Mouse (Mus musculus): Measurements from ENCODE around the gene Foxl2.

DNA sequence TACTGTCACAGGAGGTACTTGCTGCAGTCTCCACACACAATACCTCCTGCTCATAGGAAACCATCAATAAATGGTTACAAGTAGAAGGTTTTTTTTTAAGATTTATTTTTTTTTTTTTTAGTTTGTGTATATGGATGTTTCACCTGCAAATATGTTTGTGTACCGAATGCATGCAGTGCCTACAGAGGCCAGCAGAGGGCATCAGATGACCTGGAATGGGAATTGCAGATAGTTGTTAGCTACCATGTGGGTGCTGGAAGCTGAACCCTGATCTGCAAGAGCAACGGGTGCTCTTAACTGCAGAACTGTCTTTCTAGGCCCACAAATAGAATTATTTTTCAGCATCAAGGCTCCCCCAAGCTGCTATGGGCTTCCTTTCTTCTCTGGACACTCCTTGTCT is 25.6 kb upstream of the Foxl2 start:
- TF ChIP-seq GATA1 (IDR thresholded peaks at IDR 0.05; ENCODE audit: low read length) (no peak), TAL1 (IDR thresholded peaks at IDR 0.05; ENCODE audit: low read length) (no peak)

Measured in erythroblast, embryonic 14.5 days (primary cell).